Mouse (Mus musculus) cerebellum, adult 2 months (tissue): ENCODE measurements around the gene Cntrob. TPM values are rescaled to one million over a fixed set of nuclear protein-coding genes. Genes with fewer than 3 reads are reported as not detected.
"Not testable (repeated sequence)": the region's sequence is repeated elsewhere in the genome, so short reads cannot be mapped to it uniquely, and the experiment has no call there.

Experiments used
- DNase-seq, 2 experiments: peaks; one replicate each; pipeline ENCODE4 v3.0.0; 2021
- H3K27ac ChIP-seq: fragments of 200-500 bp; 2 replicates; pipeline ENCODE4 v1.5.1; 2012; ENCODE audit warnings: low read length, control low read depth, inconsistent platforms; ENCODE audit not compliant: insufficient read depth
- H3K27me3 ChIP-seq: fragments of 200-500 bp; 2 replicates; pipeline ENCODE4 v1.6.1; 2012; ENCODE audit warnings: inconsistent platforms, mild to moderate bottlenecking, low read length, moderate library complexity; ENCODE audit not compliant: control insufficient read depth, insufficient read depth
- H3K4me1 ChIP-seq: fragments of 200-500 bp; 2 replicates; pipeline ENCODE4 v1.6.1; 2011; ENCODE audit warnings: low read length; ENCODE audit not compliant: control insufficient read depth, insufficient read depth
- H3K4me3 ChIP-seq: fragments of 200-500 bp; replicated peaks from 2 replicates; pipeline ENCODE3; 2011; ENCODE audit warnings: mild to moderate bottlenecking, low read depth, low read length, control low read depth; ENCODE audit not compliant: insufficient read depth
- CTCF ChIP-seq: fragments of 200-500 bp; IDR thresholded peaks from 2 replicates; pipeline ENCODE4 v1.5.1; 2011; ENCODE audit warnings: low read depth, mild to moderate bottlenecking, control low read depth, low read length, moderate library complexity, borderline replicate concordance; ENCODE audit not compliant: insufficient read depth
- POLR2A ChIP-seq: fragments of 200-500 bp; IDR thresholded peaks from 2 replicates; pipeline ENCODE4 v1.6.1; 2011; ENCODE audit warnings: low read length, control low read depth, borderline replicate concordance; ENCODE audit not compliant: insufficient read depth
- WGBS: fragments of 180-500 bp; shearing (Covaris S2); methylation state at CpG from one replicate; pipeline ENCODE4 v1.1.7; 2018; 5-methylcytosine and 5-hydroxymethylcytosine counted together
- polyA plus RNA-seq: library from polyadenylated mRNA; depleted of rRNA; stranded (reverse); fragments of >200 nt; gene quantifications from 2 replicates; pipeline ENCODE4 v1.2.3, GENCODE M21; 2012

Cntrob gene
- polyA plus RNA-seq, 1 experiment: 22.0 TPM

DNA sequence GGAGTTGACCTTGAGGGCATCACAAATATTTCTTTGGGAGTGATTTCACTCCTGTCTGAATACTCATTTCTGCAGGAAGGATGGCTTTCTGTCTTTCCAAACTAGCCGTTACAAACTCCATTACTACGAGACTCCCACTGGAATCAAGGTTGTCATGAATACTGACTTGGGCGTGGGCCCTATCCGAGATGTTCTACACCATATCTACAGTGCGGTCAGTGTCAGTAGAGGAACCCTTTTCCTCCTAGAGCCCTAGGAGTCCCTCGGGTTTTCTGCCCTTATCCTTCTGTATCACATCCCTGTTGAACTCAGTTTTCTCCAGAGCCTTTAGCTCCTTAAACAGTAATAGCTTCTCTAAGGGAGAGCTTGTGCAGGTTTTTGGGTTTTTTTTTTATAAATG is 1.2 kb upstream of the Cntrob start:
- Histone ChIP-seq H3K27ac (no peak overlapping the region), H3K4me1 (peaks cover 6% of the 10 kb centered on the region)
- 84% methylated on average over 6 of the region's 6 CpGs for WGBS

DNA sequence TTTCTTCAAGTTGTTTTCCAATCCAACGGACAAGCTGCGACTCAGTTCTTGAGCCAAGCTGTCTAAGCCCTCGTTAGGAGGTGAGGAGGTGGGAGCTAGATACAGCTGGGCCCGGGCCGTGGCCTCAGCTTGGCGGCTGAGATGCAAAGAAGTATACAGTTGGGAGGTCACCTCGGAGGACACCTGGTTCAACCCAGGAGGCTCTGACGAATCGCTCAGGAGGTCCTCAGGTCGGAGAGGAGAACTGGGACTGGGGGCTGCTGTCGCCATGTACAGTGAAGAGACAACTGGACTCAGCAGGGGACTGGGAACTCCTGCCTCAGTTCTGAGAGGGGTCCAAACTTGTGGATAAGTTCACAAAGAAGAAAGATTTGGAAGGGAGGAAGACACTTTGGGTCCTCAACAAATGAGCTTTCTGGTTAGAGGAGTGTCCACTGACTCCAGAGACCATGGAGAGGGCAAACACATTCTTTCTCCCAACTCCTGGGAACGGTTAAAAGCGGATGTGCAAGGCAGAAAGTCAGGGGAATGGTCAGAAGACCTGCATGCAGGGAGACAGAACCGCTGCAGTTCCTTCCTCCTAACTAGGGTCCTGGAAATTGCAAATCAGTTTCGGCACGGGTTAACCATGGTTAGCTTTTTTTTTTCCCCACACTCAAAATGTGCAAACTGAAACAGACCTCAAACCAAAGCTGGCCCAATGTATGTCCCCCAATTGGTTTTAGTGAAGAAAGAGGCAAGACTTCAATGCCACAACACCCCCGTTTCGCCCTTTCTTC is 693 bp downstream of the Cntrob start:
- no peak for DNase-seq
- peak overlapping the region; percentile 92; the same call in 1 of the 2 replicates for H3K27ac ChIP-seq
- 3% methylated on average over 18 of the region's 18 CpGs for WGBS
- peaks cover 6% of the 10 kb centered on the region for H3K4me1 ChIP-seq
- peak overlapping the region; percentile 92 for H3K4me3 ChIP-seq
- H3K27me3 ChIP-seq: no peaks in the 10 kb centered on the region
- TF ChIP-seq POLR2A: no peak
- TF ChIP-seq CTCF: no peak

More for the DNA sequence above, 1.2 kb upstream of the Cntrob start:
- Histone ChIP-seq H3K27me3 (no peaks in the 10 kb centered on the region), H3K4me3 (peak overlapping the region; percentile 87)
- DNase-seq: no peak
- TF ChIP-seq CTCF (no peak), POLR2A (no peak)

DNA sequence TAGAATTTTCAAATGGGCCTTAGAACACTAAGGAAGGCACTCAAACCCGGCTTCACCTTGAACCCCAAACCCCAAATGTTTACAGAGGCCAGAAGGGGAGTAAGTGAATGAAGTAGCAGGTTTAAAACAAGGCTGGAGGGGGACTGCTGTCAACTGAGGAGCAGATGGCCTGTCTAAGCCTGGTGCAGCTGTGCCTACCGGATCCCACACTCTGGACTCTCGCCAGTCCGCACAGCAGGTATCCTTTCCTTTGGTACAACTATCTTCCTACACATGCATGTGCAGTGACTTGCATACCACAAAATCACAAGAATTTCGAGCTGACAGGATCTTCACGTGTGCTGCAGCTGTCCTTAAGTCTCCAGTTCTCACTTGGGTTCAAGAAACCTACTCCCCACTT is 1.6 kb downstream of the Cntrob start:
- no peak for DNase-seq
- Histone ChIP-seq H3K4me1 (peaks cover 6% of the 10 kb centered on the region), H3K4me3 (no peak overlapping the region), H3K27ac (no peak overlapping the region), H3K27me3 (no peaks in the 10 kb centered on the region)
- TF ChIP-seq CTCF (no peak), POLR2A (no peak)
- WGBS: 25% methylated on average over 6 of the region's 6 CpGs

DNA sequence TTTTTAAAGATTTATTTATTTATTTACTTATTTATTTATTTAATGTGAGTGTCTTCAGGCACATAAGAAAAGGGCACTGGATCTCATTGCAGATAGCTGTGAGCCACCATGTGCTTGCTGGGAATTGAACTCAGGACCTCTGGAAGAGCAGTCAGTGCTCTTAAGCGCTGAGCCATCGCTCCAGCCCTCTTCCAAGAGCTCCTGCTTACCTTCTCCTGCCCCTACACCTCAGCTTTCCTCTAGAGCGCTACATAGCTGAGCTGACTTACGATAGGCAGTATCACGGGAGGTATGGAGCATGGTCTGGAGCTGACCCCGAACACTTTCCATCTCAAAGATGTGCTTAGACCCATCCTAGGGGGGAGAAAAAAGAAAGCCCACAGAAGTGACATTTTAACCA is 2.0 kb downstream of the Cntrob start:
- Histone ChIP-seq H3K27me3 (no peaks in the 10 kb centered on the region), H3K27ac (no peak overlapping the region), H3K4me1 (peaks cover 6% of the 10 kb centered on the region), H3K4me3 (no peak overlapping the region)
- no peak for TF ChIP-seq POLR2A
- TF ChIP-seq CTCF: no peak
- 87% methylated on average over 6 of the region's 6 CpGs for WGBS
- no peak for DNase-seq

DNA sequence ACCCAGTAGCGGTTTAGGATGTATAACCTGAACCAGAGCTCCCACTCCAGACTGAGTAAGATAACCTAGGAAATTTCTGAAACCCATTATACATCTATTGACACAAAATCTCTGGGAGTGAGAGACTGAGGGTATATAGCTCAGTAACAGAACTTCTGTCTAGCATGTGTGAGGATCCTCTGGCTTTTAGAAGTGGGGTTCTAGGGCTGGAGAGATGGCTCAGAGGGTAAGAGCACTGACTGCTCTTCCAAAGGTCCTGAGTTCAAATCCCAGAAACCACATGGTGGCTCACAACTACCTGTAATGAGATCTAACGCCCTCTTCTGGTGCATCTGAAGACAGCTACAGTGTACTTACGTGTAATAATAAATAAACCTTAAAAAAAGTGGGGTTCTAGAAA is 5.6 kb downstream of the Cntrob start:
- DNase-seq, H3K4me1 ChIP-seq: not testable (repeated sequence)
- 89% methylated on average over 3 of the region's 3 CpGs for WGBS

DNA sequence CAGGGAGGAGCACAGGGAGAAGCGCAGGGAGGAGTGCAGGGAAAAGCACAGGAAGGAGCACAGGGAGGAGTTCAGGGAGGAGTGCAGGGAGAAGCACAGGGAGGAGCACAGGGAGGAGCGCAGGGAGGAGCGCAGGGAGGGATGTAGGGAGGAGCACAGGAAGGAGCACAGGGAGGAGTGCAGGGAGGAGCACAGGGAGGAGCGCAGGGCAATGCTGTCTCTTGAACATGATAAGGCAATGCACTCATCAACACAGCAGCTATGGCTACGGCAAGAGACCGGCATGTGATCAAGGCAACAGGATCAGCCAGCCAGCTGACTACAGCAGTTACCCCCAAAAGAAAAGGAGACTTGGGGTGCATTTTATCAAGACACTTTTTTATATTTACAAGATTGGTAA is 7.2 kb downstream of the Cntrob start:
- DNase-seq: no peak
- no peak overlapping the region for H3K27ac ChIP-seq
- TF ChIP-seq POLR2A: no peak
- TF ChIP-seq CTCF: no peak
- H3K27me3 ChIP-seq: no peaks in the 10 kb centered on the region
- WGBS: 99% methylated on average over 6 of the region's 6 CpGs
- no peak overlapping the region for H3K4me3 ChIP-seq
- H3K4me1 ChIP-seq: no peaks in the 10 kb centered on the region

More for the DNA sequence above, 5.6 kb downstream of the Cntrob start:
- not testable (repeated sequence) for H3K4me3 ChIP-seq, H3K27ac ChIP-seq, H3K27me3 ChIP-seq

DNA sequence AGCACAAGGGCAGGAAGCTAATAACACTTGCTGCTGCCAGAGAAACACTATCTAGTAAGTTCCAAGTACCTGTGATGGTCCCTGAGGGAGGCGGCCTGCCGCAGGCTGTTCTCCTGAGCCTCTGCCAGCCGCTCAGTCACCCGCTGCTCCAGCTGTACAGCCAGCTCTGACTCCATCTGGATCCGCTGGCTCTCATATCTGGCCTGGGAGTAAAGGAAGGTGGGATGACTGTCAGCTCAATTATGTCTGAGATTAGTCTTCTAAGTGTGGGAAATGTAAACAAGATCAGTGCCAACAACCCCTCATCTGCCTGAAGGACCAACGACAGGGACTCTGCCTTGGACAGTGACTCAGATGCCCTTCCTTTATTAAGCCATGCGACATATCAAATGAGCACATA is 12.3 kb downstream of the Cntrob start:
- Histone ChIP-seq H3K27ac (no peak overlapping the region), H3K4me3 (no peak overlapping the region), H3K27me3 (no peaks in the 10 kb centered on the region), H3K4me1 (0 out of 2 replicates have a peak, but pooled peaks cover 2% of the 10 kb centered on the region)
- no peak for DNase-seq
- no peak for TF ChIP-seq POLR2A
- no peak for TF ChIP-seq CTCF
- 34% methylated on average over 7 of the region's 7 CpGs for WGBS

DNA sequence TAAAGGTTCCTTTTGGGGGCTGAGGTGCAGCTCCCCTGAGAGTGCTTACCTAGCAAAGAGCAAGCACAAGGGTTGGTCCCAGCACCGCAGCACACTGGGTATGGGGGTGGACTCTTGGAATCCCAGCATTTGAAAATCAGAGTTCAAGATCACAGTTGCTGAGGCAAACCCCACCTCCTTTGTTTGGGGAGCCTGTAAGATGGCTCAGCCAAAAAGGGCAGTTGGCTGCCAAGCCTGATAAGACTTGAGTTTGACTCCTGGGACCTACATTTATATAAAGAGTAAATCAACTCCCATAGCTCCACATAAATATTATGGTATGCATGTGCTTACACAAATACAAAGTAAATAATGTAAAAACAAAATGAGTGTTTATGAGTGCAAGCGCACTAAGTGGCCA is 17.5 kb downstream of the Cntrob start:
- DNase-seq: no peak
- no peaks in the 10 kb centered on the region for H3K27me3 ChIP-seq
- 0 out of 2 replicates have a peak, but pooled peaks cover 2% of the 10 kb centered on the region for H3K4me1 ChIP-seq
- H3K4me3 ChIP-seq: no peak overlapping the region
- WGBS: 92% methylated on average over 2 of the region's 2 CpGs
- TF ChIP-seq CTCF (no peak), POLR2A (no peak)
- H3K27ac ChIP-seq: no peak overlapping the region

DNA sequence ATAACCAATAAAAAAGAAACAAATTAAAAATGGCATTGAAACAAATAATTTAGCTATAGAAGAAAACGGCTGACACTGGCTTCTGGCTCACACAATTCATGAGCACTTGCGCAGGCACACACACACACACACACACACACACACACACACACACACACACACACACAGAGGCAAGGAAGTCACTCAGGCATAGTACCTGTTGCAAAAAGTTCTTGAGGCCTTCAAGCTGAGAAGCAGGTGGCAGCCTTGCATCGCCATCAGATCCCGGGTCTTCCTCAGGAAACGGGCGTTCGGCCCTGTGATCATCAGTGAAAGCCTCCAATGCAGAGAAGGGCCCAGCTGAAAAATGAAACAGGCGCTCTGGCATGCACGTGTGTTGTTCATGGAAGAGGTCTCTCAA is 18.3 kb downstream of the Cntrob start:
- WGBS: 84% methylated on average over 9 of the region's 9 CpGs
- H3K27ac ChIP-seq: no peak overlapping the region
- no peaks in the 10 kb centered on the region for H3K4me1 ChIP-seq
- H3K4me3 ChIP-seq: no peak overlapping the region
- no peak for DNase-seq
- H3K27me3 ChIP-seq: no peaks in the 10 kb centered on the region
- no peak for TF ChIP-seq CTCF
- no peak for TF ChIP-seq POLR2A
